Mouse (Mus musculus): Measurements from ENCODE around the gene Slco1b2. TPM values are rescaled to one million over a fixed set of nuclear protein-coding genes. Genes with fewer than 3 reads are reported as not detected.

The Slco1b2 gene
- total and polyA plus RNA-seq, 3 experiments, result not detected

- H3K36me3 ChIP-seq (ENCODE audit: control insufficient read depth, insufficient read depth, low read length), result no peaks in the 10 kb centered on the region
These were observed 11.3 kb downstream of the Slco1b2 start for GRCm38 (mm10) chr6:141640639-141641038.

DNA sequence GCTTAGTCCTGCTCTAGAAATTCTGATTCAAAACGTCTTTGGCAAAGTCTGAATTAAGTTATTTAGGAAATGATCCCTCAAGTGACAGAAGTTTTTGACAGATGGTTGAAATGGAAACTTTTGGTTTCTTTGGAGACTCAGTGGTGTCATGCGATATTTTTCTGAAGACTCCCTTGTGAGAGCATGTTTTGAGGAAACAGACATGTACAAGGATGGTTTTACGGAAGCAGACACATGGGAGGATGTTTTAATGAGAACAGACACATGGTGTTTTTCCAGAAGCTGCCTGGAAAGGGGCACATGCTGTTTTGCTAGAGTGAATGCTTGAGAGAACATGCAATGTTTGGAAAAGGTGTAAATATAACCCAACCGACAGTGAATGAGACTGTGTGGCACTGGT lies 57.7 kb downstream of the Slco1b2 start:
- intact Hi-C loops (cut with DNase I), result no loop called here
- 43% methylated on average over 4 of the region's 4 CpGs for WGBS

More at GRCm38 (mm10) chr6:141640639-141641038, 11.3 kb downstream of the Slco1b2 start:
- WGBS, result 42% methylated on average over 1 of the region's 1 CpGs
- no peak overlapping the region for H3K27ac ChIP-seq
- DNase-seq, result no peak
- no peak overlapping the region for H3K9ac ChIP-seq (ENCODE audit: low read depth, low read length)
- H3K79me2 ChIP-seq (replicated peaks; ENCODE audit: control insufficient read depth, insufficient read depth, low read length), result no peaks in the 10 kb centered on the region
- no peaks in the 10 kb centered on the region for H3K4me1 ChIP-seq (ENCODE audit: control insufficient read depth, insufficient read depth, low read length)
- intact Hi-C loops (cut with DNase I), result no loop called here
- no peaks in the 10 kb centered on the region for H3K27me3 ChIP-seq (ENCODE audit: control insufficient read depth, insufficient read depth, low read length)
- TF ChIP-seq CTCF (IDR thresholded peaks at IDR 0.05) (no peak), POLR2A (IDR thresholded peaks at IDR 0.05; ENCODE audit: insufficient read depth, low read depth, low read length) (no peak), EP300 (IDR thresholded peaks at IDR 0.05; ENCODE audit: insufficient read depth, low read depth, low read length) (no peak)
- H3K4me3 ChIP-seq, result no peak overlapping the region

GRCm38 (mm10) chr6:141691246-141691645 lies 61.9 kb downstream of the Slco1b2 start:
- DNase-seq, result no peak
- H3K27ac ChIP-seq, result no peak overlapping the region
- TF ChIP-seq EP300 (IDR thresholded peaks at IDR 0.05; ENCODE audit: insufficient read depth, low read depth, low read length) (no peak), POLR2A (IDR thresholded peaks at IDR 0.05; ENCODE audit: insufficient read depth, low read depth, low read length) (no peak), CTCF (IDR thresholded peaks at IDR 0.05) (no peak)
- no peaks in the 10 kb centered on the region for H3K4me1 ChIP-seq (ENCODE audit: control insufficient read depth, insufficient read depth, low read length)
- no peaks in the 10 kb centered on the region for H3K27me3 ChIP-seq (ENCODE audit: control insufficient read depth, insufficient read depth, low read length)
- no peak overlapping the region for H3K9ac ChIP-seq (ENCODE audit: low read depth, low read length)
- no peak overlapping the region for H3K4me3 ChIP-seq
- H3K36me3 ChIP-seq (ENCODE audit: control insufficient read depth, insufficient read depth, low read length), result no peaks in the 10 kb centered on the region
- no peaks in the 10 kb centered on the region for H3K79me2 ChIP-seq (replicated peaks; ENCODE audit: control insufficient read depth, insufficient read depth, low read length)
- intact Hi-C loops (cut with DNase I), result loop anchor here (10.0 kb wide), 1 partner anchor 1124 kb away; no protein-coding TSS in a partner anchor

More for the DNA sequence above, 57.7 kb downstream of the Slco1b2 start:
- no peak for DNase-seq
- Histone ChIP-seq H3K9ac (ENCODE audit: low read depth, low read length) (no peak overlapping the region), H3K4me1 (ENCODE audit: control insufficient read depth, insufficient read depth, low read length) (no peaks in the 10 kb centered on the region), H3K27me3 (ENCODE audit: control insufficient read depth, insufficient read depth, low read length) (no peaks in the 10 kb centered on the region), H3K79me2 (replicated peaks; ENCODE audit: control insufficient read depth, insufficient read depth, low read length) (no peaks in the 10 kb centered on the region), H3K36me3 (ENCODE audit: control insufficient read depth, insufficient read depth, low read length) (no peaks in the 10 kb centered on the region), H3K4me3 (no peak overlapping the region), H3K27ac (no peak overlapping the region)
- TF ChIP-seq POLR2A (IDR thresholded peaks at IDR 0.05; ENCODE audit: insufficient read depth, low read depth, low read length) (no peak), EP300 (IDR thresholded peaks at IDR 0.05; ENCODE audit: insufficient read depth, low read depth, low read length) (no peak), CTCF (IDR thresholded peaks at IDR 0.05) (no peak)

Other genes with a start within 250 kb of the Slco1b2 start
- gene Slco1c1, start 105.2 kb upstream of the Slco1b2 start, total RNA-seq (2021), result under 1 TPM; 0.23 TPM
- 0.14 and 0.35 TPM in 2 replicates for gene Slco1c1, start 105.2 kb upstream of the Slco1b2 start, polyA plus RNA-seq (2012; rRNA removed)
- not detected for gene Gm5724, start 144.3 kb downstream of the Slco1b2 start, total RNA-seq (2021)
- not detected in 2 replicates for gene Gm5724, start 144.3 kb downstream of the Slco1b2 start, polyA plus RNA-seq (2012; rRNA removed)
- gene Slco1a4, start 226.7 kb downstream of the Slco1b2 start, total RNA-seq (2021), result under 1 TPM; 0.66 to 0.68 TPM
- 0.33 and 1.3 TPM in 2 replicates for gene Slco1a4, start 226.7 kb downstream of the Slco1b2 start, polyA plus RNA-seq (2012; rRNA removed)

All from heart, adult 2 months (tissue).